Mouse (Mus musculus) testis, adult 2 months (tissue): Measurements from ENCODE around the gene Trpd52l3.

Source experiments
- CTCF ChIP-seq: fragments of 200-500 bp; IDR thresholded peaks from 2 replicates; pipeline ENCODE4 v1.5.1; 2012; ENCODE audit warnings: low read depth, mild to moderate bottlenecking, inconsistent platforms, low read length, moderate library complexity; ENCODE audit not compliant: control insufficient read depth, insufficient read depth, insufficient replicate concordance
- POLR2A ChIP-seq: fragments of 200-500 bp; IDR thresholded peaks from 2 replicates; pipeline ENCODE4 v1.6.1; 2012; ENCODE audit warnings: low read depth, mild to moderate bottlenecking, inconsistent platforms, low read length, moderate library complexity; ENCODE audit not compliant: control insufficient read depth

DNA sequence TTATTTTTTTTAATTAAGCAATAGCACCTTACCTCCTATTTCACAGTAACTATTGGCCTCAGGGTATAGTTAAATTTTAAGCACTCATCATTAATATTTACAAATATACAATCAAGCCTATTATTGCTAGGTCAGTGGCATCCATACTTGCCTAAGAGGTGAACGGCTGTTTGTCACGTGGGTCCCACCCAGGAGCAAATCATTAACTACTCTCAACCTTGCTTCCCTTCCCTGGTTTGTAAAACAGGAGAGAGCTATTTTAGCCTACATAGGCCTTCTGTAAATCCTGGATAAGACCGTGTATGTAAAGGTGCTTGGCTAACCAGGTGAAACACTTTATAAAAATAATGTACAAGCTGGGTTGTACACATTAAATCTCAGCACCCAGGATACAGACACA, 35.6 kb upstream of the Trpd52l3 start:
- TF ChIP-seq CTCF = no peak
- TF ChIP-seq POLR2A = no peak
